10 mouse cellular contexts compared by ENCODE assay signal in the genomic region with DNA sequence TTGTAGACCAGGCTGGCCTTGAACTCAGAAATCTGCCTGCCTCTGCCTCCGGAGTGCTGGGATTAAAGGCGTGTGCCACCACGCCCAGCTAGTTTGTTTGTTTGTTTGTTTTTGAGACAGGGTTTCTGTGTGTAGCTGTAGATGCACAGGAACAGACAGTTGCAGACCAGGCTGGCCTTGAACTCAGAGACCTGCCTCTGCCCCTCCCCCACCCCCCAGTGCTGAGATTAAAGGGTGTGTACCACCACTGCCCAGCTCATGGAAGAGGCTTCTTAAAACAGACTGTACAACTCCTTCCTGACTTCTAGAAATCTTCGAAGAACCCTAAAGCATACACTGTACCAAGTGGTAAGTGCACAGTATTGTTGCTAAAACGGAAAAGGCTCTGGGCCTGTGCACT. TPM values are rescaled to one million over a fixed set of nuclear protein-coding genes. Genes with fewer than 3 reads are reported as not detected.
DNase-seq lines count a peak whose midpoint lies in the region; ATAC-seq and TF ChIP-seq lines count a peak whose summit lies in the region.
"Had no signal": no experiment of that assay in that cellular context is flagged by ENCODE, and none has a peak within 500 bp of the region (broad histone marks: within the 10 kb centered on the region; RNA-seq: fewer than 3 reads in every experiment).

No protein-coding gene starts in this region.

- intact Hi-C loops in heart, adult 2 months (cut with DNase I), result loop anchor here (5.0 to 10.0 kb wide), 3 partner anchors 102 to 319 kb away; a partner anchor contains a TSS
- intact Hi-C loops in heart, postnatal 14 days (cut with DNase I), result no loop called here

- H3K79me2 ChIP-seq in heart, adult 2 months (replicated peaks; ENCODE audit: control insufficient read depth, insufficient read depth, low read length), result no peaks in the 10 kb centered on the region; the same call in 1 of the 2 replicates
- H3K79me2 ChIP-seq in liver, adult 2 months (ENCODE audit: control insufficient read depth, insufficient read depth, low read length), result peaks cover 9% of the 10 kb centered on the region

- 0 out of 2 replicates have a peak, but pooled peaks cover 4% of the 10 kb centered on the region for H3K9me3 ChIP-seq in midbrain, embryonic 10.5 days (replicated peaks)
- H3K9me3 ChIP-seq in midbrain, embryonic 16.5 days (replicated peaks; ENCODE audit: control insufficient read depth, low read length, poor library complexity, severe bottlenecking), result no peaks in the 10 kb centered on the region

- no peak for DNase-seq in heart, adult 2 months
- DNase-seq in heart, postnatal 14 days, result no peak
- no peak for DNase-seq in midbrain, embryonic 10.5 days (ENCODE audit: low spot score)
- DNase-seq in liver, adult 2 months (ENCODE audit: extremely low read depth, low read depth, low spot score), result peak; percentile 4
- no peak for DNase-seq in retina, embryonic 14.5 days (ENCODE audit: low spot score)
- DNase-seq in cerebellum, postnatal 10 days, result no peak
- DNase-seq in urinary bladder, postnatal 25 days (ENCODE audit: low spot score), result no peak
- DNase-seq: B cell, adult 2 months; kidney, postnatal 25 days had no signal

- H3K9ac ChIP-seq in heart, adult 2 months (ENCODE audit: low read depth, low read length), result no peak overlapping the region
- no peak overlapping the region for H3K9ac ChIP-seq in midbrain, embryonic 16.5 days (ENCODE audit: low read depth, low read length)
- no peak overlapping the region for H3K9ac ChIP-seq in liver, adult 2 months (ENCODE audit: low read depth, low read length)

- no peak for ATAC-seq in midbrain, embryonic 16.5 days

- H3K4me3 ChIP-seq in heart, adult 2 months, result no peak overlapping the region; the same call in 1 of the 2 replicates
- H3K4me3 ChIP-seq in midbrain, embryonic 10.5 days, result peak overlapping the region; percentile 85
- H3K4me3 ChIP-seq in midbrain, embryonic 16.5 days (ENCODE audit: low read depth, low read length), result no peak overlapping the region
- no peak overlapping the region for H3K4me3 ChIP-seq in liver, adult 2 months (ENCODE audit: insufficient read depth, low read depth, low read length)

- peak overlapping the region; percentile 89 for H3K27ac ChIP-seq in heart, adult 2 months
- H3K27ac ChIP-seq in midbrain, embryonic 10.5 days (replicated peaks), result peak overlapping the region; percentile 99; the same call in 1 of the 2 replicates
- no peak overlapping the region for H3K27ac ChIP-seq in midbrain, embryonic 16.5 days (ENCODE audit: low read length)
- no peak overlapping the region for H3K27ac ChIP-seq in liver, adult 2 months (replicated peaks; ENCODE audit: insufficient read depth, low read depth, low read length)

- no peak for TF ChIP-seq CTCF in heart, adult 2 months (IDR thresholded peaks at IDR 0.05)
- TF ChIP-seq CTCF in liver, adult 2 months (IDR thresholded peaks at IDR 0.05; ENCODE audit: low read depth, low read length), result no peak

- no peak for TF ChIP-seq EP300 in heart, adult 2 months (IDR thresholded peaks at IDR 0.05; ENCODE audit: insufficient read depth, low read depth, low read length)

- no peaks in the 10 kb centered on the region for H3K27me3 ChIP-seq in heart, adult 2 months (ENCODE audit: control insufficient read depth, insufficient read depth, low read length)
- no peaks in the 10 kb centered on the region for H3K27me3 ChIP-seq in midbrain, embryonic 10.5 days (ENCODE audit: low read depth, poor library complexity, severe bottlenecking)
- H3K27me3 ChIP-seq in midbrain, embryonic 16.5 days (ENCODE audit: control insufficient read depth, insufficient read depth, low read depth, low read length), result no peaks in the 10 kb centered on the region
- no peaks in the 10 kb centered on the region for H3K27me3 ChIP-seq in liver, adult 2 months (ENCODE audit: control insufficient read depth, insufficient read depth, low read length)

- H3K4me1 ChIP-seq in heart, adult 2 months (ENCODE audit: control insufficient read depth, insufficient read depth, low read length), result peaks cover 1% of the 10 kb centered on the region; the same call in 1 of the 2 replicates
- H3K4me1 ChIP-seq in midbrain, embryonic 10.5 days, result peaks cover 19% of the 10 kb centered on the region
- H3K4me1 ChIP-seq in midbrain, embryonic 16.5 days (ENCODE audit: control insufficient read depth, insufficient read depth, low read length), result peaks cover 14% of the 10 kb centered on the region
- H3K4me1 ChIP-seq in liver, adult 2 months (ENCODE audit: control insufficient read depth, insufficient read depth, low read length), result peaks cover 5% of the 10 kb centered on the region; the same call in 1 of the 2 replicates

- H3K36me3 ChIP-seq in heart, adult 2 months (ENCODE audit: control insufficient read depth, insufficient read depth, low read length), result peaks cover 12% of the 10 kb centered on the region
- peaks cover 53% of the 10 kb centered on the region for H3K36me3 ChIP-seq in midbrain, embryonic 10.5 days
- H3K36me3 ChIP-seq in midbrain, embryonic 16.5 days (ENCODE audit: control insufficient read depth, insufficient read depth, low read length), result peaks cover 10% of the 10 kb centered on the region; the same call in 1 of the 2 replicates
- peaks cover 25% of the 10 kb centered on the region; the same call in 1 of the 2 replicates for H3K36me3 ChIP-seq in liver, adult 2 months (ENCODE audit: control insufficient read depth, insufficient read depth, low read length)

- H3K4me2 ChIP-seq in midbrain, embryonic 16.5 days (ENCODE audit: low read length), result no peak overlapping the region; the same call in 1 of the 2 replicates

- TF ChIP-seq POLR2A in heart, adult 2 months (IDR thresholded peaks at IDR 0.05; ENCODE audit: insufficient read depth, low read depth, low read length), result no peak
- no peak for TF ChIP-seq POLR2A in liver, adult 2 months (IDR thresholded peaks at IDR 0.05; ENCODE audit: extremely low read depth, insufficient read depth, low read length)

- 86% methylated on average over 5 of the region's 5 CpGs for WGBS in heart, adult 2 months
- 95% methylated on average over 5 of the region's 5 CpGs for WGBS in midbrain, embryonic 10.5 days
- whole genome bisulfite sequencing in midbrain, embryonic 16.5 days, result 95% methylated on average over 5 of the region's 5 CpGs
- 79% methylated on average over 5 of the region's 5 CpGs for WGBS in liver, adult 2 months

RNA-seq across cellular contexts. Expression of a gene that starts 25.2 kb away (rescaled TPM):
- 10 to 100 TPM; 34.1 to 34.9 TPM for total RNA-seq in heart, adult 2 months (2021)
- polyA plus RNA-seq in heart, adult 2 months (2012; rRNA removed), result 8.9 and 18.1 TPM in 2 replicates
- 10 to 100 TPM; 29.5 to 32.5 TPM for total RNA-seq in heart, postnatal 14 days (2021)
- polyA plus RNA-seq in midbrain, embryonic 10.5 days (2016; fragmentation: Nextera tagmentation; extraction: Ambion mirVana), result 60.5 and 65.8 TPM in 2 replicates
- 117 and 120 TPM in 2 replicates for polyA plus RNA-seq in midbrain, embryonic 16.5 days (2015; fragmentation: Nextera tagmentation; extraction: Ambion mirVana)
- 17.3 and 23.7 TPM in 2 replicates for total RNA-seq in liver, adult 2 months (2014; rRNA removed)
- polyA plus RNA-seq in liver, adult 2 months (2012; rRNA removed), result 4.3 and 4.4 TPM in 2 replicates

RNA-seq across cellular contexts. Expression of a gene that starts 27.5 kb away (rescaled TPM):
- total RNA-seq in heart, adult 2 months (2021), result 10 to 100 TPM; 38.6 to 46.0 TPM
- 20.0 and 32.3 TPM in 2 replicates for polyA plus RNA-seq in heart, adult 2 months (2012; rRNA removed)
- 10 to 100 TPM; 44.3 to 44.4 TPM for total RNA-seq in heart, postnatal 14 days (2021)
- 180 and 203 TPM in 2 replicates for polyA plus RNA-seq in midbrain, embryonic 10.5 days (2016; fragmentation: Nextera tagmentation; extraction: Ambion mirVana)
- 70.3 and 73.2 TPM in 2 replicates for polyA plus RNA-seq in midbrain, embryonic 16.5 days (2015; fragmentation: Nextera tagmentation; extraction: Ambion mirVana)
- 58.5 and 73.5 TPM in 2 replicates for total RNA-seq in liver, adult 2 months (2014; rRNA removed)
- polyA plus RNA-seq in liver, adult 2 months (2012; rRNA removed), result 20.8 and 24.7 TPM in 2 replicates

RNA-seq across cellular contexts. Expression of a gene that starts 31.8 kb away (rescaled TPM):
- total RNA-seq in heart, adult 2 months (2021), result 100 to 1,000 TPM; 339 to 480 TPM
- polyA plus RNA-seq in heart, adult 2 months (2012; rRNA removed), result 117 and 163 TPM in 2 replicates
- total RNA-seq in heart, postnatal 14 days (2021), result 100 to 1,000 TPM; 316 to 336 TPM
- polyA plus RNA-seq in midbrain, embryonic 10.5 days (2016; fragmentation: Nextera tagmentation; extraction: Ambion mirVana), result 40.9 and 47.7 TPM in 2 replicates
- polyA plus RNA-seq in midbrain, embryonic 16.5 days (2015; fragmentation: Nextera tagmentation; extraction: Ambion mirVana), result 61.1 and 66.3 TPM in 2 replicates
- 13.5 and 14.3 TPM in 2 replicates for total RNA-seq in liver, adult 2 months (2014; rRNA removed)
- polyA plus RNA-seq in liver, adult 2 months (2012; rRNA removed), result 8.4 and 10.0 TPM in 2 replicates

Comparison
In these comparisons a context has a peak if more than half of its experiments do, and no peak if none do; other contexts are left out.
1. H3K27ac ChIP-seq: peak in heart, adult 2 months (single experiment) and midbrain, embryonic 10.5 days (single experiment); none in midbrain, embryonic 16.5 days (single experiment) and liver, adult 2 months (single experiment).